Mouse (Mus musculus) WW6 (cell line): ENCODE measurements around the gene Mmd2.

Experiments
- DNase-seq: peaks from one replicate; pipeline ENCODE4 v3.0.0-alpha.2; 2013; ENCODE audit warnings: low read depth, low spot score

The Mmd2 gene

GRCm38 (mm10) chr5:142547066-142547465, 61.5 kb downstream of the Mmd2 start:
- no peak for DNase-seq

GRCm38 (mm10) chr5:142546344-142546743, 62.3 kb downstream of the Mmd2 start:
- peak; percentile 33 for DNase-seq

GRCm38 (mm10) chr5:142545014-142545795, 63.4 kb downstream of the Mmd2 start:
- peak; percentile 20 for DNase-seq

GRCm38 (mm10) chr5:142537286-142537685, 71.3 kb downstream of the Mmd2 start:
- no peak for DNase-seq

- DNase-seq = no peak
These were observed 73.2 kb downstream of the Mmd2 start for GRCm38 (mm10) chr5:142535388-142535787.

GRCm38 (mm10) chr5:142529915-142530314, 78.7 kb downstream of the Mmd2 start, which contains the start of gene Papolb:
Gene Papolb (minus strand): TSS chr5:142530076.
- DNase-seq = no peak

- no peak for DNase-seq
These were observed 83.7 kb downstream of the Mmd2 start for GRCm38 (mm10) chr5:142524711-142525464.

- no peak for DNase-seq
These were observed 87.3 kb downstream of the Mmd2 start for GRCm38 (mm10) chr5:142521195-142521866.

- DNase-seq = no peak
These were observed 88.2 kb downstream of the Mmd2 start for GRCm38 (mm10) chr5:142520360-142520759.

- DNase-seq = no peak
These were observed 89.6 kb downstream of the Mmd2 start for GRCm38 (mm10) chr5:142518973-142519372.
